Mouse (Mus musculus): ENCODE measurements at regions not wholly inside any gene's neighbourhood (a gene's known extent, or its start where the extent isn't known, plus 50 kb on each side); places are given as distances from the start of the nearest gene placed in this dataset.

DNA sequence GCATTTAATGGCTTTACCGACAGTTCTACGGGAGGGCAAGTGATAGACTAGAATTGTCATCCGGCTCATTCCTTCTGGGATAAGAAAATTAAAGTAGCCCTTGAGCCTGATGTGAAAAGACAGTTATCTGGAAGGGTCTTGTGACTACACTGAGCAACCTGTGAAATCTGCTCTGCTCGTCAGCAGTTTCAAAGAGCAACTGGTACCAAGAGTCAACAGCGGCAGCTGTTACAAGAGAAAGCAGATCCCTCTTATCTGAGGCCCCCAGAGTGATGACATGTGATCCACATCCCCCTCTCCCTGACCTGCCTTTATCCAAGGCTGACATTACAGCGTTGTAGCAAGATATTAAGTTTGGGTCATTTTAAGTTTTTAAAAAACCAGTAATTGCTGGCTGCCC, 52.6 kb upstream of the Unc13c start:
- H3K27ac ChIP-seq (replicated peaks; ENCODE audit: low read depth, low read length) = no peak overlapping the region
- TF ChIP-seq POLR2A (IDR thresholded peaks at IDR 0.05; ENCODE audit: borderline replicate concordance, extremely low read depth, insufficient read depth, insufficient read length) = no peak
- no peaks in the 10 kb centered on the region for H3K9me3 ChIP-seq (ENCODE audit: control insufficient read depth, low read length)
- ATAC-seq (ENCODE audit: low FRiP score, low read depth) (peak; percentile 47; the same call in 1 of the 2 replicates), DNase-seq (ENCODE audit: low spot score) (peak; percentile 3)
- H3K27me3 ChIP-seq (ENCODE audit: control insufficient read depth, insufficient read depth, low read length) = no peaks in the 10 kb centered on the region
- H3K4me2 ChIP-seq (replicated peaks; ENCODE audit: low read depth, low read length, severe bottlenecking) = no peak overlapping the region
- H3K4me1 ChIP-seq (ENCODE audit: control insufficient read depth, insufficient read depth, low read length) = no peaks in the 10 kb centered on the region
- no peak overlapping the region for H3K4me3 ChIP-seq (replicated peaks; ENCODE audit: low read length)
- WGBS = 37% methylated on average over 6 of the region's 6 CpGs
- H3K9ac ChIP-seq (ENCODE audit: low read depth, low read length, severe bottlenecking) = no peak overlapping the region
- H3K36me3 ChIP-seq (ENCODE audit: control insufficient read depth, insufficient read depth, low read length) = no peaks in the 10 kb centered on the region

DNA sequence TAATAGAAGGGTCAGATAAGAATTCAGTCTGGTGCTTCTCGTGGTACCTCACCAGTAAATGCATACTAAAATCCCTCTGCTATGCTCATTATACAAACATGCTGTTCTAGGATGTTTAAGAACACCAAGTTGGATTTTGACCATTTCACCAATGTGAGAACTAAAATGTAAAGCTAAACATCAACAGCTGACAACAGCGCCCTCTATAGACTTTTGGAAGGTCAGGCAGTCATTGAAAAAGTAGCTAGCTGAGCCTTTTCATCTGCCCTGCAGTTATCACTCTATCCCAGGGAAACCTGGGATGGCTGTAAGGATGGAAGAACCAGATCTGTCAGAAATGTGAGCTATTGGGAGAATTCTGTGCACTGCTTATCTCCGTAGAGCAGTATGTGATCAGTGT, 55.2 kb upstream of the Unc13c start:
- no peak overlapping the region for H3K4me3 ChIP-seq (replicated peaks; ENCODE audit: low read length)
- H3K36me3 ChIP-seq (ENCODE audit: control insufficient read depth, insufficient read depth, low read length) = no peaks in the 10 kb centered on the region
- no peaks in the 10 kb centered on the region for H3K27me3 ChIP-seq (ENCODE audit: control insufficient read depth, insufficient read depth, low read length)
- H3K27ac ChIP-seq (replicated peaks; ENCODE audit: low read depth, low read length) = no peak overlapping the region
- ATAC-seq (ENCODE audit: low FRiP score, low read depth) (no peak), DNase-seq (ENCODE audit: low spot score) (no peak)
- H3K9ac ChIP-seq (ENCODE audit: low read depth, low read length, severe bottlenecking) = no peak overlapping the region
- no peak for TF ChIP-seq POLR2A (IDR thresholded peaks at IDR 0.05; ENCODE audit: borderline replicate concordance, extremely low read depth, insufficient read depth, insufficient read length)
- no peaks in the 10 kb centered on the region for H3K9me3 ChIP-seq (ENCODE audit: control insufficient read depth, low read length)
- no peaks in the 10 kb centered on the region for H3K4me1 ChIP-seq (ENCODE audit: control insufficient read depth, insufficient read depth, low read length)
- H3K4me2 ChIP-seq (replicated peaks; ENCODE audit: low read depth, low read length, severe bottlenecking) = no peak overlapping the region
- 68% methylated on average over 3 of the region's 3 CpGs for WGBS

DNA sequence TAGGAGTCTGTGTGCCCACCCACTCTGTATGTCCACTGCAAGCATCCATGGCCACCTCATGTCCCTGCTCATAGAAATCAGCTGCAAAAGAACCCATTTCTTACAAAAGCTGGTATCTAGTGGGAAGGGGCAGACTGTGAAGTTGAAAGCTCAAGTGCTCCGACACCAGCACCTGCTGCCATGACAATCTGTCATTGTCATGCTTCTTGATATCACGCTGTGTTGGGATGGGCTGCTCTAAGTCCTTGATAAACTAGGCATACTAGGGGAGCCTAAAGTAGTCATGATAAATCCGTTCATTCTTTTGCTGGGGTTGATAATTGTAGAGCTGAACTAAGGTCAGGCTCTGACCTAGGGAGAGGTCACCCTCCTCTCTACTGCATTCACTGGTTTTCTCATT, 57.4 kb upstream of the Unc13c start:
- H3K9me3 ChIP-seq (ENCODE audit: control insufficient read depth, low read length) = no peaks in the 10 kb centered on the region
- no peaks in the 10 kb centered on the region for H3K27me3 ChIP-seq (ENCODE audit: control insufficient read depth, insufficient read depth, low read length)
- no peak overlapping the region for H3K4me3 ChIP-seq (replicated peaks; ENCODE audit: low read length)
- ATAC-seq (ENCODE audit: low FRiP score, low read depth) (no peak), DNase-seq (ENCODE audit: low spot score) (no peak)
- no peak overlapping the region for H3K27ac ChIP-seq (replicated peaks; ENCODE audit: low read depth, low read length)
- WGBS = 49% methylated on average over 3 of the region's 3 CpGs
- H3K36me3 ChIP-seq (ENCODE audit: control insufficient read depth, insufficient read depth, low read length) = no peaks in the 10 kb centered on the region
- no peaks in the 10 kb centered on the region for H3K4me1 ChIP-seq (ENCODE audit: control insufficient read depth, insufficient read depth, low read length)
- no peak overlapping the region for H3K4me2 ChIP-seq (replicated peaks; ENCODE audit: low read depth, low read length, severe bottlenecking)
- no peak overlapping the region for H3K9ac ChIP-seq (ENCODE audit: low read depth, low read length, severe bottlenecking)
- TF ChIP-seq POLR2A (IDR thresholded peaks at IDR 0.05; ENCODE audit: borderline replicate concordance, extremely low read depth, insufficient read depth, insufficient read length) = no peak

DNA sequence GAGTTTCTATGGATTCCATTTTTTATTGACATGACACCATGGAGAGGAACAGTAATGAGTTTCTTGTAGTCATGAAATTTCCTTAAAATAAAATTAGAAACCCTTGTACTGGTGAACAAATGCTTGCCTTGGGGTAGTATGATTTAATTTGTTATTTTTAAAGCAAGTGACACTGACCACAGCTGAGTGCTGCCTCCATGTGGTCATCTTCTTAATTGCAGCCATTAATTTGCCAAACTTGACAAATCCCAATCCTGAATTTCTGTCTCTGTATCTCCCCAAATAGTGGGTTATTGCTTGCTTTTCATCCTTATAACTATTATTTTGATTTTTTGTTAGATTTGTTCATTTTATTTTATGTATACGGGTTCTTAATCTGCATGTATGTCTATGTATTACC, 59.7 kb upstream of the Unc13c start:
- Histone ChIP-seq H3K9ac (ENCODE audit: low read depth, low read length, severe bottlenecking) (no peak overlapping the region), H3K4me1 (ENCODE audit: control insufficient read depth, insufficient read depth, low read length) (no peaks in the 10 kb centered on the region), H3K27me3 (ENCODE audit: control insufficient read depth, insufficient read depth, low read length) (no peaks in the 10 kb centered on the region), H3K9me3 (ENCODE audit: control insufficient read depth, low read length) (no peaks in the 10 kb centered on the region), H3K36me3 (ENCODE audit: control insufficient read depth, insufficient read depth, low read length) (no peaks in the 10 kb centered on the region), H3K27ac (replicated peaks; ENCODE audit: low read depth, low read length) (no peak overlapping the region), H3K4me3 (replicated peaks; ENCODE audit: low read length) (no peak overlapping the region), H3K4me2 (replicated peaks; ENCODE audit: low read depth, low read length, severe bottlenecking) (no peak overlapping the region)
- WGBS = 57% methylated on average over 1 of the region's 1 CpGs
- no peak for DNase-seq (ENCODE audit: low spot score)
- ATAC-seq (ENCODE audit: low FRiP score, low read depth) = no peak
- TF ChIP-seq POLR2A (IDR thresholded peaks at IDR 0.05; ENCODE audit: borderline replicate concordance, extremely low read depth, insufficient read depth, insufficient read length) = no peak

DNA sequence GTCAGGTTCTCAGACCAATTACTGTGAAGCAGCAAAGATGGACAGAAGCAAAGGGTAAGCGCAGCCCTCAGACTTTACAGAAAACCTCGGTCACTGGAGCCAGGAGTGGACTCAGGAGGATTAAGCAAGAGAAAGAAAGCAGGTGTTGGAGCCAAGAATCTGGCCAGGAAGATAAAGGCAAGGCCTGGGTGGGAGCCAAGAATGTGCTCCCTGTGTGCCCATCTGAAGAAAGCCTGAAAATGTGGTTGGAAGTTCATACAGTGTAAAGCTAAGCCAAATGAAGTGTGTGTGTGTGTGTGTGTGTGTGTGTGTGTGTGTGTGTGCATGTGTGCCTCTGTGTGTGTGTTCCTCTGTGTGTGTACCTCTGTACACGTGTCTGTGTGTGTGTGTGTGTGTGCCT, 64.2 kb upstream of the Wdr72 start:
- no peak for TF ChIP-seq POLR2A (IDR thresholded peaks at IDR 0.05; ENCODE audit: borderline replicate concordance, extremely low read depth, insufficient read depth, insufficient read length)
- no peak overlapping the region for H3K4me2 ChIP-seq (replicated peaks; ENCODE audit: low read depth, low read length, severe bottlenecking)
- H3K9me3 ChIP-seq (ENCODE audit: control insufficient read depth, low read length) = no peaks in the 10 kb centered on the region
- H3K4me3 ChIP-seq (replicated peaks; ENCODE audit: low read length) = no peak overlapping the region
- no peak overlapping the region for H3K27ac ChIP-seq (replicated peaks; ENCODE audit: low read depth, low read length)
- WGBS = 39% methylated on average over 3 of the region's 3 CpGs
- no peak overlapping the region for H3K9ac ChIP-seq (ENCODE audit: low read depth, low read length, severe bottlenecking)
- H3K4me1 ChIP-seq (ENCODE audit: control insufficient read depth, insufficient read depth, low read length) = 0 out of 2 replicates have a peak, but pooled peaks cover 4% of the 10 kb centered on the region
- H3K27me3 ChIP-seq (ENCODE audit: control insufficient read depth, insufficient read depth, low read length) = no peaks in the 10 kb centered on the region
- ATAC-seq (ENCODE audit: low FRiP score, low read depth) = peak; percentile 84
- peak; percentile 74 for DNase-seq (ENCODE audit: low spot score)
- H3K36me3 ChIP-seq (ENCODE audit: control insufficient read depth, insufficient read depth, low read length) = no peaks in the 10 kb centered on the region

DNA sequence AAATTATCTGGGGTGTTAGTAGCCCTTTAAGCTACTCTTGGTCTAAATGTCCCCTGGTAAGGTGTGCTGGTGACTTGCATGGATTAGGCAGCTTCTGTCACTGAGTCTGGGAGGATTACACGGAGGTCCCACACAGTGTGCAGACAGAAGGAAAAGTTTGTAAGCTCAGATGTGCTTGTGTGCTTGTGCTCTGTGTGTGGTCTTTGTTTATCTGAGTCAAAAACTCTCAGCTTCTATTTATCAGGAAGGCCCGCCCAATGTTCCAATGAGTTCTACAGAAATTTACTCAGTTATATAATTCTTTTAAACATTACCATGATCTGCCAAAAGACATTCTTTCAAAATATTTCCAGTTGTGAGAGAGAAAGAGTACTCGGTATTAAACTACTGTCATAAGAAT, 60.4 kb upstream of the Wdr72 start:
- ATAC-seq (ENCODE audit: low FRiP score, low read depth) (0 out of 2 replicates have a peak, but pooled peaks have one; percentile 35), DNase-seq (ENCODE audit: low spot score) (no peak)
- Histone ChIP-seq H3K27me3 (ENCODE audit: control insufficient read depth, insufficient read depth, low read length) (no peaks in the 10 kb centered on the region), H3K9ac (ENCODE audit: low read depth, low read length, severe bottlenecking) (no peak overlapping the region), H3K4me2 (replicated peaks; ENCODE audit: low read depth, low read length, severe bottlenecking) (no peak overlapping the region), H3K4me1 (ENCODE audit: control insufficient read depth, insufficient read depth, low read length) (0 out of 2 replicates have a peak, but pooled peaks cover 4% of the 10 kb centered on the region), H3K27ac (replicated peaks; ENCODE audit: low read depth, low read length) (no peak overlapping the region), H3K4me3 (replicated peaks; ENCODE audit: low read length) (no peak overlapping the region), H3K36me3 (ENCODE audit: control insufficient read depth, insufficient read depth, low read length) (no peaks in the 10 kb centered on the region), H3K9me3 (ENCODE audit: control insufficient read depth, low read length) (no peaks in the 10 kb centered on the region)
- WGBS = 61% methylated on average over 3 of the region's 3 CpGs
- TF ChIP-seq POLR2A (IDR thresholded peaks at IDR 0.05; ENCODE audit: borderline replicate concordance, extremely low read depth, insufficient read depth, insufficient read length) = no peak

Data from limb, embryonic 14.5 days (tissue).